In genomic region chr8:93180581-93181129, GRCm38 (mm10) we compare ENCODE assay signal across 24 mouse cellular contexts. TPM values are rescaled to one million over a fixed set of nuclear protein-coding genes. Genes with fewer than 3 reads are reported as not detected.
DNase-seq lines count a peak whose midpoint lies in the region; ATAC-seq lines count a peak whose summit lies in the region.
"Had no signal": no experiment of that assay in that cellular context is flagged by ENCODE, and none has a peak within 500 bp of the region (broad histone marks: within the 10 kb centered on the region; RNA-seq: fewer than 3 reads in every experiment).

No protein-coding gene starts in this region.

- 76% methylated on average over 4 of the region's 4 CpGs for WGBS in heart, embryonic 12.5 days
- WGBS in intestine, embryonic 16.5 days = 55% methylated on average over 4 of the region's 4 CpGs

- H3K36me3 ChIP-seq in heart, embryonic 12.5 days = no peaks in the 10 kb centered on the region
- no peaks in the 10 kb centered on the region for H3K36me3 ChIP-seq in intestine, embryonic 16.5 days (ENCODE audit: control insufficient read depth, insufficient read depth, low read length)
- H3K36me3 ChIP-seq: forebrain, embryonic 15.5 days; heart, embryonic 13.5 days; hindbrain, embryonic 12.5 days; limb, embryonic 13.5 days; liver, embryonic 15.5 days had no signal

- H3K9me3 ChIP-seq in heart, embryonic 12.5 days (replicated peaks) = no peaks in the 10 kb centered on the region
- H3K9me3 ChIP-seq in intestine, embryonic 16.5 days (ENCODE audit: control insufficient read depth, low read length) = no peaks in the 10 kb centered on the region
- H3K9me3 ChIP-seq: forebrain, embryonic 15.5 days; heart, embryonic 13.5 days; hindbrain, embryonic 12.5 days; limb, embryonic 13.5 days; liver, embryonic 15.5 days had no signal

- no peak overlapping the region for H3K4me2 ChIP-seq in heart, embryonic 12.5 days
- H3K4me2 ChIP-seq in intestine, embryonic 16.5 days (ENCODE audit: low read depth, low read length) = no peak overlapping the region
- H3K4me2 ChIP-seq: forebrain, embryonic 15.5 days; heart, embryonic 13.5 days; hindbrain, embryonic 12.5 days; limb, embryonic 13.5 days; liver, embryonic 15.5 days had no signal

- peak; percentile 96 for DNase-seq in heart, adult 11 months
- DNase-seq in kidney, postnatal 4 days = peak; percentile 26 to 34
- no peak for DNase-seq in kidney, adult 8-10 months
- peak; percentile 8 for DNase-seq in heart, postnatal 25 days (ENCODE audit: low spot score)
- peak; percentile 52 for DNase-seq in lung, postnatal 36 days
- DNase-seq in layer of hippocampus, adult 9-10 months (ENCODE audit: low spot score) = no peak
- DNase-seq: adrenal gland, adult 2 months; cerebellum, adult 11 months; cerebellum, postnatal 25 days; right cerebral cortex, adult 18-20 months; thymus, adult 2 months had no signal

- intact Hi-C loops in heart, postnatal 25 days (cut with DNase I) = no loop called here

- no peak overlapping the region for H3K4me3 ChIP-seq in heart, embryonic 12.5 days
- H3K4me3 ChIP-seq in intestine, embryonic 16.5 days (ENCODE audit: low read length) = no peak overlapping the region
- H3K4me3 ChIP-seq: erythroblast, embryonic 14.5 days; forebrain, embryonic 15.5 days; heart, embryonic 13.5 days; hindbrain, embryonic 12.5 days; layer of hippocampus, adult 2 months; limb, embryonic 13.5 days; liver, embryonic 15.5 days; megakaryocyte, embryonic 14.5 days had no signal

- no peaks in the 10 kb centered on the region for H3K27me3 ChIP-seq in heart, embryonic 12.5 days (replicated peaks)
- H3K27me3 ChIP-seq in intestine, embryonic 16.5 days (replicated peaks; ENCODE audit: control insufficient read depth, insufficient read depth, low read length) = no peaks in the 10 kb centered on the region
- H3K27me3 ChIP-seq: CH12.LX; forebrain, embryonic 15.5 days; heart, embryonic 13.5 days; hindbrain, embryonic 12.5 days; limb, embryonic 13.5 days; liver, embryonic 15.5 days; megakaryocyte, embryonic 14.5 days had no signal

- no peak for ATAC-seq in heart, embryonic 12.5 days (ENCODE audit: insufficient number of reproducible peaks, low FRiP score)
- ATAC-seq in intestine, embryonic 16.5 days = no peak
- ATAC-seq: forebrain, embryonic 15.5 days; midbrain, embryonic 16.5 days had no signal

- H3K27ac ChIP-seq in heart, embryonic 12.5 days (ENCODE audit: poor library complexity, severe bottlenecking) = no peak overlapping the region
- H3K27ac ChIP-seq in intestine, embryonic 16.5 days (ENCODE audit: low read length) = no peak overlapping the region
- H3K27ac ChIP-seq: forebrain, embryonic 15.5 days; heart, embryonic 13.5 days; hindbrain, embryonic 12.5 days; layer of hippocampus, adult 2 months; limb, embryonic 13.5 days; liver, embryonic 15.5 days had no signal

- H3K9ac ChIP-seq in heart, embryonic 12.5 days = no peak overlapping the region
- no peak overlapping the region for H3K9ac ChIP-seq in intestine, embryonic 16.5 days (ENCODE audit: low read depth, low read length)
- H3K9ac ChIP-seq: forebrain, embryonic 15.5 days; heart, embryonic 13.5 days; hindbrain, embryonic 12.5 days; limb, embryonic 13.5 days; liver, embryonic 15.5 days had no signal

- no peaks in the 10 kb centered on the region for H3K4me1 ChIP-seq in heart, embryonic 12.5 days (replicated peaks)
- no peaks in the 10 kb centered on the region for H3K4me1 ChIP-seq in intestine, embryonic 16.5 days (ENCODE audit: control insufficient read depth, insufficient read depth, low read length)
- H3K4me1 ChIP-seq: forebrain, embryonic 15.5 days; heart, embryonic 13.5 days; liver, embryonic 15.5 days; megakaryocyte, embryonic 14.5 days had no signal

RNA-seq across cellular contexts. Expression of gene Ces1d, which starts 17.0 kb away (rescaled TPM):
- polyA plus RNA-seq in heart, embryonic 12.5 days (2016; fragmentation: Nextera tagmentation; extraction: Ambion mirVana) = 0.24 TPM in 1 of 2 replicates, not detected in the other
- 100 to 1,000 TPM; 174 to 223 TPM for total RNA-seq in heart, postnatal 25 days (2021)
- polyA plus RNA-seq in intestine, embryonic 16.5 days (2015; fragmentation: Nextera tagmentation; extraction: Ambion mirVana) = 1.2 and 1.4 TPM in 2 replicates
- total RNA-seq: CH12.LX had no signal
- polyA plus RNA-seq: erythroblast, embryonic 14.5 days; forebrain, embryonic 15.5 days had no signal

RNA-seq across cellular contexts. Expression of gene Ces1e, which starts 48.8 kb away (rescaled TPM):
- 0.20 TPM in 1 of 2 replicates, not detected in the other for polyA plus RNA-seq in heart, embryonic 12.5 days (2016; fragmentation: Nextera tagmentation; extraction: Ambion mirVana)
- under 1 TPM; 0.70 to 0.81 TPM for total RNA-seq in heart, postnatal 25 days (2021)
- polyA plus RNA-seq in intestine, embryonic 16.5 days (2015; fragmentation: Nextera tagmentation; extraction: Ambion mirVana) = 4.3 and 4.5 TPM in 2 replicates
- total RNA-seq: CH12.LX; layer of hippocampus, adult 2 months; left cerebral cortex, adult 8-10 months had no signal
- polyA plus RNA-seq: adrenal gland, adult 2 months; erythroblast, embryonic 14.5 days; forebrain, embryonic 15.5 days; heart, embryonic 13.5 days; hindbrain, embryonic 12.5 days; limb, embryonic 13.5 days; midbrain, embryonic 16.5 days had no signal

RNA-seq across cellular contexts. Expression of gene Ces1c, which starts 49.6 kb away (rescaled TPM):
- not detected in 2 replicates for polyA plus RNA-seq in heart, embryonic 12.5 days (2016; fragmentation: Nextera tagmentation; extraction: Ambion mirVana)
- total RNA-seq in heart, postnatal 25 days (2021) = not detected
- polyA plus RNA-seq in intestine, embryonic 16.5 days (2015; fragmentation: Nextera tagmentation; extraction: Ambion mirVana) = 2.9 and 3.8 TPM in 2 replicates
- total RNA-seq: CH12.LX; layer of hippocampus, adult 2 months; left cerebral cortex, adult 8-10 months had no signal
- polyA plus RNA-seq: erythroblast, embryonic 14.5 days; forebrain, embryonic 15.5 days; heart, embryonic 13.5 days; hindbrain, embryonic 12.5 days; limb, embryonic 13.5 days; midbrain, embryonic 16.5 days had no signal

Comparison
In these comparisons a context has a peak if more than half of its experiments do, and no peak if none do; other contexts are left out.
1. DNase-seq: peak in heart, adult 11 months (single experiment), kidney, postnatal 4 days (2 of 2), heart, postnatal 25 days (single experiment) and lung, postnatal 36 days (single experiment); none in kidney, adult 8-10 months (0 of 2) and layer of hippocampus, adult 9-10 months (single experiment).